Mouse (Mus musculus) cortical plate, adult 2 months (tissue): Measurements from ENCODE around the gene Rtn2.

ENCODE experiments used
- CTCF ChIP-seq: fragments of 200-500 bp; IDR thresholded peaks from 2 replicates; pipeline ENCODE4 v1.5.1; 2011; ENCODE audit warnings: mild to moderate bottlenecking, control low read depth, low read length; ENCODE audit not compliant: insufficient read depth; ENCODE audit errors: extremely low read depth
- POLR2A ChIP-seq: fragments of 200-500 bp; IDR thresholded peaks from 2 replicates; pipeline ENCODE4 v1.6.1; 2011; ENCODE audit warnings: mild to moderate bottlenecking, low read length, control low read depth; ENCODE audit not compliant: insufficient read depth; ENCODE audit errors: extremely low read depth

DNA sequence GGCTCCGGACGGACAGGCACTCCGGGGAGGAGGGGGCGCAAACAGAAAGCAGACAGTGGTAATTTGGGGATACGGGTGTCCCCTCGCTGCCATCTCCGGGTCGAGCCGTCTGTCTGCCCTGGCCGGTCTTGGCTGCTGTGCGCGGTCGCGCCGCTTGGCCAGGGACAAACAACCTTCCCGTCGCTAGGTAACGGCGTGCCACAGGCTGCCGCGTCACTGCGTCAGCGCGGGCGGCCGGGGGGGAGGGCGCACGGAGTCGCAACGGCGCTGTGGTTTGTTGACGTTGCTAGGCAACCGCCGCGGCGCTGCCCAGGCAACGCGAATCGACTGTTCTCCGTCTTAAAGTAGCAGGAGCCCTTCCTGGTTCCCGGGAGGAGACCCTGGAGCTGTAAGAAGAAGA, 37.5 kb downstream of the Rtn2 start:
- peak; percentile 81 for TF ChIP-seq POLR2A
- TF ChIP-seq CTCF: no peak
